Mouse (Mus musculus) liver, adult 2 months (tissue): ENCODE measurements around the gene Fbxl4. TPM values are rescaled to one million over a fixed set of nuclear protein-coding genes. Genes with fewer than 3 reads are reported as not detected.
"Not testable (repeated sequence)": the region's sequence is repeated elsewhere in the genome, so short reads cannot be mapped to it uniquely, and the experiment has no call there.

ENCODE experiments used
- DNase-seq: peaks from one replicate; pipeline ENCODE4 v3.0.0-alpha.2; 2011; ENCODE audit warnings: low read depth, low spot score; ENCODE audit errors: extremely low read depth
- H3K27ac ChIP-seq: fragments of 200-500 bp; replicated peaks from 2 replicates; pipeline ENCODE4 v1.5.1; 2012; ENCODE audit warnings: low read depth, mild to moderate bottlenecking, control low read depth, inconsistent platforms, low read length; ENCODE audit not compliant: insufficient read depth
- H3K27me3 ChIP-seq: fragments of 200-500 bp; 2 replicates; pipeline ENCODE4 v1.6.1; 2012; ENCODE audit warnings: mild to moderate bottlenecking, moderate library complexity, low read length, inconsistent platforms; ENCODE audit not compliant: control insufficient read depth, insufficient read depth
- H3K36me3 ChIP-seq: fragments of 200-500 bp; 2 replicates; pipeline ENCODE4 v1.6.1; 2012; ENCODE audit warnings: low read length, inconsistent platforms; ENCODE audit not compliant: control insufficient read depth, insufficient read depth
- H3K4me1 ChIP-seq: fragments of 200-500 bp; 2 replicates; pipeline ENCODE4 v1.6.1; 2011; ENCODE audit warnings: low read length; ENCODE audit not compliant: control insufficient read depth, insufficient read depth
- H3K4me3 ChIP-seq: fragments of 200-500 bp; 2 replicates; pipeline ENCODE4 v1.5.1; 2011; ENCODE audit warnings: low read depth, mild to moderate bottlenecking, control low read depth, low read length, moderate library complexity; ENCODE audit not compliant: insufficient read depth
- H3K79me2 ChIP-seq: fragments of 200-500 bp; 2 replicates; pipeline ENCODE4 v1.6.1; 2012; ENCODE audit warnings: inconsistent platforms, mild to moderate bottlenecking, low read length, moderate library complexity; ENCODE audit not compliant: control insufficient read depth, insufficient read depth
- H3K9ac ChIP-seq: fragments of 200-500 bp; 2 replicates; pipeline ENCODE4 v1.6.1; 2012; ENCODE audit warnings: low read depth, mild to moderate bottlenecking, control low read depth, inconsistent platforms, low read length
- CTCF ChIP-seq: fragments of 200-500 bp; IDR thresholded peaks from 2 replicates; pipeline ENCODE4 v1.5.1; 2011; ENCODE audit warnings: low read depth, low read length, control low read depth
- POLR2A ChIP-seq: fragments of 200-500 bp; IDR thresholded peaks from 2 replicates; pipeline ENCODE4 v1.6.1; 2011; ENCODE audit warnings: low read length, control low read depth; ENCODE audit not compliant: insufficient read depth; ENCODE audit errors: extremely low read depth
- WGBS: fragments of 180-500 bp; shearing (Covaris S2); methylation state at CpG from one replicate; pipeline ENCODE4 v1.1.7; 2018; 5-methylcytosine and 5-hydroxymethylcytosine counted together
- polyA plus RNA-seq: library from polyadenylated mRNA; depleted of rRNA; stranded (reverse); fragments of >200 nt; gene quantifications from 2 replicates; pipeline ENCODE4 v1.2.3, GENCODE M21; 2012; rRNA removed
- total RNA-seq: library from RNA; depleted of rRNA; stranded (reverse); fragments of >200 nt; gene quantifications from 2 replicates; pipeline ENCODE4 v1.2.3, GENCODE M21; 2014; rRNA removed

Fbxl4 gene
- total RNA-seq (21.9 and 24.0 TPM in 2 replicates), polyA plus RNA-seq (16.0 and 16.6 TPM in 2 replicates)

GRCm38 (mm10) chr4:22357266-22357930, at the start of gene Fbxl4:
Gene Fbxl4 (plus strand): TSS chr4:22357543.
- peak within 1 kb of the TSS; percentile 64 for H3K4me3 ChIP-seq
- H3K36me3 ChIP-seq = no peaks in the 10 kb centered on the region
- peak within 1 kb of the TSS; percentile 90 for H3K27ac ChIP-seq
- TF ChIP-seq POLR2A (0 out of 2 replicates have a peak, but pooled peaks have one; percentile 40), CTCF (no peak)
- peak within 1 kb of the TSS; percentile 86 for H3K9ac ChIP-seq
- peaks cover 7% of the 10 kb centered on the region; the same call in 1 of the 2 replicates for H3K4me1 ChIP-seq
- H3K79me2 ChIP-seq = peaks cover 9% of the 10 kb centered on the region; the same call in 1 of the 2 replicates
- under 1% methylated on average over 60 of the region's 62 CpGs for WGBS
- H3K27me3 ChIP-seq = no peaks in the 10 kb centered on the region
- peak; percentile 71 for DNase-seq

GRCm38 (mm10) chr4:22314564-22314963, 42.8 kb upstream of the Fbxl4 start:
- Histone ChIP-seq H3K9ac (no peak overlapping the region), H3K79me2 (no peaks in the 10 kb centered on the region), H3K27ac (no peak overlapping the region), H3K27me3 (no peaks in the 10 kb centered on the region), H3K36me3 (no peaks in the 10 kb centered on the region), H3K4me1 (no peaks in the 10 kb centered on the region), H3K4me3 (no peak overlapping the region)
- no peak for TF ChIP-seq POLR2A
- TF ChIP-seq CTCF = no peak
- no peak for DNase-seq
- WGBS = 85% methylated on average over 3 of the region's 3 CpGs

- TF ChIP-seq POLR2A = no peak
- TF ChIP-seq CTCF = no peak
- Histone ChIP-seq H3K4me1 (no peaks in the 10 kb centered on the region), H3K9ac (no peak overlapping the region), H3K4me3 (no peak overlapping the region), H3K27ac (no peak overlapping the region), H3K79me2 (no peaks in the 10 kb centered on the region), H3K36me3 (no peaks in the 10 kb centered on the region), H3K27me3 (no peaks in the 10 kb centered on the region)
- 89% methylated on average over 8 of the region's 8 CpGs for WGBS
- DNase-seq = no peak
These were observed 14.3 kb upstream of the Fbxl4 start for GRCm38 (mm10) chr4:22342816-22343573.

- not testable (repeated sequence) for H3K27ac ChIP-seq, H3K4me1 ChIP-seq, H3K9ac ChIP-seq, DNase-seq, H3K4me3 ChIP-seq, H3K27me3 ChIP-seq, H3K79me2 ChIP-seq, H3K36me3 ChIP-seq
- WGBS = 89% methylated on average over 4 of the region's 4 CpGs
These were observed 8.3 kb upstream of the Fbxl4 start for GRCm38 (mm10) chr4:22349086-22349485.

- Histone ChIP-seq H3K27me3 (no peaks in the 10 kb centered on the region), H3K9ac (peak overlapping the region; percentile 86), H3K4me3 (peak overlapping the region; percentile 64), H3K27ac (peak overlapping the region; percentile 90), H3K4me1 (peaks cover 7% of the 10 kb centered on the region; the same call in 1 of the 2 replicates), H3K79me2 (peaks cover 9% of the 10 kb centered on the region; the same call in 1 of the 2 replicates), H3K36me3 (no peaks in the 10 kb centered on the region)
- TF ChIP-seq POLR2A = no peak
- TF ChIP-seq CTCF = no peak
- 10% methylated on average over 10 of the region's 10 CpGs for WGBS
- peak; percentile 53 for DNase-seq
These were observed 573 bp downstream of the Fbxl4 start for GRCm38 (mm10) chr4:22357931-22358300.

GRCm38 (mm10) chr4:22358487-22358886, 1.1 kb downstream of the Fbxl4 start:
- H3K4me3 ChIP-seq = no peak overlapping the region
- no peak overlapping the region for H3K27ac ChIP-seq
- H3K36me3 ChIP-seq = no peaks in the 10 kb centered on the region
- DNase-seq = no peak
- no peaks in the 10 kb centered on the region for H3K27me3 ChIP-seq
- TF ChIP-seq POLR2A = no peak
- TF ChIP-seq CTCF = no peak
- H3K4me1 ChIP-seq = peaks cover 7% of the 10 kb centered on the region; the same call in 1 of the 2 replicates
- no peak overlapping the region for H3K9ac ChIP-seq
- H3K79me2 ChIP-seq = peaks cover 9% of the 10 kb centered on the region; the same call in 1 of the 2 replicates
- 67% methylated on average over 10 of the region's 10 CpGs for WGBS
